Mouse (Mus musculus): ENCODE measurements around the gene Sprn.

Sprn gene

GRCm38 (mm10) chr7:140101993-140102860 lies 52.5 kb downstream of the Sprn start, which contains the start of gene Fuom:
Gene Fuom (minus strand): TSS chr7:140102441.
- peak in 1 of 2 experiments; percentile 70 for DNase-seq (ENCODE audit: low read depth in 1 of 2, low spot score in 2 of 2)

GRCm38 (mm10) chr7:140101498-140101897 lies 53.2 kb downstream of the Sprn start:
- no peak for DNase-seq (ENCODE audit: low read depth in 1 of 2, low spot score in 2 of 2)

All from monocyte, adult 2 months (primary cell).